ENCODE assay signal across 13 mouse cellular contexts in the genomic region with DNA sequence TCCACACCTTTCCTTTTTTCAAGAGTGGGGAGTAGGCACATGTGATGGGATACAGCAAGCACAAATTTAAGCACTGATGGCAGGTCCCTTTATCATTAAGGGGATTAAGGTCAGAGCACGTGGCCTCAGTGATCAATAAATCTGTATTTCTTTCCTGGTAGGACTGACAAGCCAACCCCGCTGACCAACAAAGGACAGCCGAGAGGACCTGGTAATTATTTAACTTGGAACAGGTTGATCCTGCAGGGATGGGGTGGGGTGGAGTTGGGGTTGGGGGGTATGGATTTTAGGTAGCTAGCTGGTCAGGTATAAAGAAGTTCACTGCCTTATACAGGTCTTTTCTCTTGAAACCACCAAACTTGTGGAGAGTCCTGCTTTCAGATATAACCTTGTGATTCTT. TPM values are rescaled to one million over a fixed set of nuclear protein-coding genes. Genes with fewer than 3 reads are reported as not detected.
DNase-seq lines count a peak whose midpoint lies in the region; ATAC-seq and TF ChIP-seq lines count a peak whose summit lies in the region.
"Had no signal": no experiment of that assay in that cellular context is flagged by ENCODE, and none has a peak within 500 bp of the region (broad histone marks: within the 10 kb centered on the region; RNA-seq: fewer than 3 reads in every experiment).

No protein-coding gene starts in this region.

- ATAC-seq in heart, embryonic 15.5 days (replicated peaks; ENCODE audit: insufficient number of reproducible peaks, insufficient read depth, low FRiP score, low read depth): no peak
- ATAC-seq in lung, postnatal 0 days: no peak
- ATAC-seq in liver, embryonic 12.5 days: peak; percentile 42; the same call in 1 of the 2 replicates
- ATAC-seq in frontal cortex, adult (ENCODE audit: low TSS enrichment): no peak
- no peak for ATAC-seq in cerebellum, adult (ENCODE audit: insufficient number of reproducible peaks, low FRiP score, low TSS enrichment)
- ATAC-seq: forebrain, embryonic 13.5 days had no signal

- H3K27me3 ChIP-seq in heart, embryonic 15.5 days: no peaks in the 10 kb centered on the region
- H3K27me3 ChIP-seq in lung, postnatal 0 days (replicated peaks; ENCODE audit: insufficient read depth, low read length): no peaks in the 10 kb centered on the region
- H3K27me3 ChIP-seq in liver, embryonic 12.5 days (replicated peaks): no peaks in the 10 kb centered on the region
- H3K27me3 ChIP-seq: forebrain, embryonic 13.5 days had no signal

- H3K9me3 ChIP-seq in heart, embryonic 15.5 days (replicated peaks): no peaks in the 10 kb centered on the region
- no peaks in the 10 kb centered on the region for H3K9me3 ChIP-seq in lung, postnatal 0 days (ENCODE audit: low read length)
- no peaks in the 10 kb centered on the region for H3K9me3 ChIP-seq in liver, embryonic 12.5 days (replicated peaks)
- H3K9me3 ChIP-seq: forebrain, embryonic 13.5 days; hindbrain, embryonic 10.5 days had no signal

- peaks cover 33% of the 10 kb centered on the region for H3K36me3 ChIP-seq in heart, embryonic 15.5 days
- H3K36me3 ChIP-seq in lung, postnatal 0 days (ENCODE audit: insufficient read depth, low read length): 0 out of 2 replicates have a peak, but pooled peaks cover under 1% of the 10 kb centered on the region
- peaks cover 37% of the 10 kb centered on the region for H3K36me3 ChIP-seq in liver, embryonic 12.5 days

- TF ChIP-seq CTCF in lung, postnatal 0 days (IDR thresholded peaks at IDR 0.05): no peak

- no peak for DNase-seq in heart, postnatal 4 days
- DNase-seq in lung, postnatal 0 days (ENCODE audit: low spot score): no peak
- no peak for DNase-seq in lung, postnatal 10 days
- DNase-seq: cerebellum, adult 11-12 months; left cerebral cortex, postnatal 4 days; right cerebral cortex, postnatal 25 days; thymus, postnatal 14 days had no signal

- H3K9ac ChIP-seq in heart, embryonic 15.5 days: no peak overlapping the region
- 0 out of 2 replicates have a peak overlapping the region, but pooled peaks have one; percentile 23 for H3K9ac ChIP-seq in lung, postnatal 0 days (replicated peaks; ENCODE audit: low read depth)
- H3K9ac ChIP-seq in liver, embryonic 12.5 days: no peak overlapping the region
- H3K9ac ChIP-seq: forebrain, embryonic 13.5 days had no signal

- TF ChIP-seq EP300 in lung, postnatal 0 days (IDR thresholded peaks at IDR 0.05): no peak

- H3K27ac ChIP-seq in heart, embryonic 15.5 days: peak overlapping the region; percentile 71
- H3K27ac ChIP-seq in lung, postnatal 0 days (ENCODE audit: low read length): peak overlapping the region; percentile 86
- H3K27ac ChIP-seq in liver, embryonic 12.5 days: no peak overlapping the region
- H3K27ac ChIP-seq: forebrain, embryonic 13.5 days; hindbrain, embryonic 10.5 days had no signal

- H3K4me2 ChIP-seq in heart, embryonic 15.5 days: no peak overlapping the region
- H3K4me2 ChIP-seq in lung, postnatal 0 days (replicated peaks; ENCODE audit: low read depth, low read length): no peak overlapping the region
- H3K4me2 ChIP-seq in liver, embryonic 12.5 days: no peak overlapping the region
- H3K4me2 ChIP-seq: forebrain, embryonic 13.5 days had no signal

- WGBS in heart, embryonic 15.5 days: 86% methylated on average over 3 of the region's 3 CpGs
- WGBS in lung, postnatal 0 days: 68% methylated on average over 3 of the region's 3 CpGs
- WGBS in liver, embryonic 12.5 days (ENCODE audit: insufficient replicate concordance): 72% methylated on average over 3 of the region's 3 CpGs

- no peak overlapping the region for H3K4me3 ChIP-seq in heart, embryonic 15.5 days
- H3K4me3 ChIP-seq in lung, postnatal 0 days (ENCODE audit: low read depth, low read length): no peak overlapping the region
- H3K4me3 ChIP-seq in liver, embryonic 12.5 days: no peak overlapping the region
- H3K4me3 ChIP-seq: forebrain, embryonic 13.5 days; hindbrain, embryonic 10.5 days had no signal

- peaks cover 4% of the 10 kb centered on the region for H3K4me1 ChIP-seq in heart, embryonic 15.5 days (replicated peaks)
- no peaks in the 10 kb centered on the region for H3K4me1 ChIP-seq in lung, postnatal 0 days (ENCODE audit: insufficient read depth, low read depth, low read length)
- H3K4me1 ChIP-seq in liver, embryonic 12.5 days: peaks cover 20% of the 10 kb centered on the region
- H3K4me1 ChIP-seq: forebrain, embryonic 13.5 days; hindbrain, embryonic 10.5 days had no signal

RNA-seq across cellular contexts. Expression of a gene that starts 20.2 kb away (rescaled TPM):
- polyA plus RNA-seq in heart, embryonic 15.5 days (2015; fragmentation: Nextera tagmentation; extraction: Ambion mirVana): 63.1 and 69.1 TPM in 2 replicates
- 10 to 100 TPM; 42.4 to 43.7 TPM for total RNA-seq in heart, postnatal 4 days (2021)
- polyA plus RNA-seq in lung, postnatal 0 days (2015; fragmentation: Nextera tagmentation; extraction: Ambion mirVana): 65.4 and 69.7 TPM in 2 replicates
- 68.3 and 72.6 TPM in 2 replicates for polyA plus RNA-seq in liver, embryonic 12.5 days (2016; fragmentation: Nextera tagmentation; extraction: Ambion mirVana)

RNA-seq across cellular contexts. Expression of a gene that starts 21.1 kb away (rescaled TPM):
- polyA plus RNA-seq in heart, embryonic 15.5 days (2015; fragmentation: Nextera tagmentation; extraction: Ambion mirVana): 35.0 and 38.7 TPM in 2 replicates
- 10 to 100 TPM; 36.6 to 40.2 TPM for total RNA-seq in heart, postnatal 4 days (2021)
- polyA plus RNA-seq in lung, postnatal 0 days (2015; fragmentation: Nextera tagmentation; extraction: Ambion mirVana): 65.5 and 67.6 TPM in 2 replicates
- polyA plus RNA-seq in liver, embryonic 12.5 days (2016; fragmentation: Nextera tagmentation; extraction: Ambion mirVana): 27.9 and 30.3 TPM in 2 replicates

RNA-seq across cellular contexts. Expression of a gene that starts 51.2 kb away (rescaled TPM):
- polyA plus RNA-seq in heart, embryonic 15.5 days (2015; fragmentation: Nextera tagmentation; extraction: Ambion mirVana): 37.7 and 38.7 TPM in 2 replicates
- 10 to 100 TPM; 22.8 to 25.9 TPM for total RNA-seq in heart, postnatal 4 days (2021)
- polyA plus RNA-seq in lung, postnatal 0 days (2015; fragmentation: Nextera tagmentation; extraction: Ambion mirVana): 111 and 112 TPM in 2 replicates
- 31.4 and 31.9 TPM in 2 replicates for polyA plus RNA-seq in liver, embryonic 12.5 days (2016; fragmentation: Nextera tagmentation; extraction: Ambion mirVana)
